Mouse (Mus musculus): ENCODE data around the gene Rnf115. TPM values are rescaled to one million over a fixed set of nuclear protein-coding genes. Genes with fewer than 3 reads are reported as not detected.

Rnf115 gene
- polyA plus RNA-seq, 1 experiment from 2014 or later = 44.6 TPM

GRCm38 (mm10) chr3:96688854-96689253, 38.6 kb upstream of the Rnf115 start:
- Histone ChIP-seq H3K4me2 (ENCODE audit: low read length) (no peak overlapping the region), H3K4me1 (replicated peaks; ENCODE audit: control insufficient read depth, insufficient read depth, low read length) (no peaks in the 10 kb centered on the region), H3K27me3 (replicated peaks; ENCODE audit: control insufficient read depth, insufficient read depth, low read length) (0 out of 2 replicates have a peak, but pooled peaks cover 14% of the 10 kb centered on the region), H3K4me3 (ENCODE audit: low read depth, low read length) (no peak overlapping the region), H3K27ac (ENCODE audit: low read depth) (no peak overlapping the region), H3K36me3 (ENCODE audit: control insufficient read depth, insufficient read depth, low read length) (no peaks in the 10 kb centered on the region), H3K9me3 (ENCODE audit: control insufficient read depth, low read length) (no peaks in the 10 kb centered on the region), H3K9ac (ENCODE audit: low read length) (no peak overlapping the region)
- ATAC-seq (replicated peaks; ENCODE audit: low FRiP score, low TSS enrichment, low read depth) (no peak), DNase-seq (ENCODE audit: low spot score) (no peak)
- WGBS = 83% methylated on average over 11 of the region's 11 CpGs

GRCm38 (mm10) chr3:96690298-96690697, 37.2 kb upstream of the Rnf115 start:
- 44% methylated on average over 3 of the region's 3 CpGs for WGBS
- Histone ChIP-seq H3K4me1 (replicated peaks; ENCODE audit: control insufficient read depth, insufficient read depth, low read length) (no peaks in the 10 kb centered on the region), H3K27me3 (replicated peaks; ENCODE audit: control insufficient read depth, insufficient read depth, low read length) (0 out of 2 replicates have a peak, but pooled peaks cover 7% of the 10 kb centered on the region), H3K9ac (ENCODE audit: low read length) (no peak overlapping the region), H3K4me3 (ENCODE audit: low read depth, low read length) (no peak overlapping the region), H3K27ac (ENCODE audit: low read depth) (no peak overlapping the region), H3K4me2 (ENCODE audit: low read length) (no peak overlapping the region), H3K9me3 (ENCODE audit: control insufficient read depth, low read length) (no peaks in the 10 kb centered on the region), H3K36me3 (ENCODE audit: control insufficient read depth, insufficient read depth, low read length) (no peaks in the 10 kb centered on the region)
- ATAC-seq (replicated peaks; ENCODE audit: low FRiP score, low TSS enrichment, low read depth) (no peak), DNase-seq (ENCODE audit: low spot score) (no peak)

GRCm38 (mm10) chr3:96692506-96692905, 35.0 kb upstream of the Rnf115 start:
- no peaks in the 10 kb centered on the region for H3K27me3 ChIP-seq (replicated peaks; ENCODE audit: control insufficient read depth, insufficient read depth, low read length)
- no peaks in the 10 kb centered on the region for H3K9me3 ChIP-seq (ENCODE audit: control insufficient read depth, low read length)
- no peak overlapping the region for H3K4me2 ChIP-seq (ENCODE audit: low read length)
- H3K36me3 ChIP-seq (ENCODE audit: control insufficient read depth, insufficient read depth, low read length) = no peaks in the 10 kb centered on the region
- no peak for ATAC-seq (replicated peaks; ENCODE audit: low FRiP score, low TSS enrichment, low read depth)
- H3K4me3 ChIP-seq (ENCODE audit: low read depth, low read length) = no peak overlapping the region
- peaks cover under 1% of the 10 kb centered on the region; the same call in 1 of the 2 replicates for H3K4me1 ChIP-seq (replicated peaks; ENCODE audit: control insufficient read depth, insufficient read depth, low read length)
- no peak overlapping the region for H3K9ac ChIP-seq (ENCODE audit: low read length)
- DNase-seq (ENCODE audit: low spot score) = no peak
- WGBS = 16% methylated on average over 3 of the region's 3 CpGs
- no peak overlapping the region for H3K27ac ChIP-seq (ENCODE audit: low read depth)

GRCm38 (mm10) chr3:96693579-96693978, 33.9 kb upstream of the Rnf115 start:
- ATAC-seq (replicated peaks; ENCODE audit: low FRiP score, low TSS enrichment, low read depth) (no peak), DNase-seq (ENCODE audit: low spot score) (no peak)
- no peak overlapping the region for H3K9ac ChIP-seq (ENCODE audit: low read length)
- H3K27me3 ChIP-seq (replicated peaks; ENCODE audit: control insufficient read depth, insufficient read depth, low read length) = no peaks in the 10 kb centered on the region
- H3K9me3 ChIP-seq (ENCODE audit: control insufficient read depth, low read length) = no peaks in the 10 kb centered on the region
- WGBS = 87% methylated on average over 1 of the region's 1 CpGs
- no peaks in the 10 kb centered on the region for H3K36me3 ChIP-seq (ENCODE audit: control insufficient read depth, insufficient read depth, low read length)
- no peak overlapping the region for H3K4me2 ChIP-seq (ENCODE audit: low read length)
- H3K4me3 ChIP-seq (ENCODE audit: low read depth, low read length) = no peak overlapping the region
- no peak overlapping the region for H3K27ac ChIP-seq (ENCODE audit: low read depth)
- H3K4me1 ChIP-seq (replicated peaks; ENCODE audit: control insufficient read depth, insufficient read depth, low read length) = peaks cover 7% of the 10 kb centered on the region; the same call in 1 of the 2 replicates

GRCm38 (mm10) chr3:96696198-96696765, 31.2 kb upstream of the Rnf115 start, which contains the start of gene Pias3:
Pias3 (plus strand) TSS chr3:96696384.
- no peaks in the 10 kb centered on the region for H3K9me3 ChIP-seq (ENCODE audit: control insufficient read depth, low read length)
- peaks cover 20% of the 10 kb centered on the region for H3K36me3 ChIP-seq (ENCODE audit: control insufficient read depth, insufficient read depth, low read length)
- under 1% methylated on average over 34 of the region's 35 CpGs for WGBS
- peak within 1 kb of the TSS; percentile 83 for H3K4me3 ChIP-seq (ENCODE audit: low read depth, low read length)
- ATAC-seq (replicated peaks; ENCODE audit: low FRiP score, low TSS enrichment, low read depth) = peak; percentile 81
- no peak for DNase-seq (ENCODE audit: low spot score)
- peak within 1 kb of the TSS; percentile 70 for H3K4me2 ChIP-seq (ENCODE audit: low read length)
- H3K27me3 ChIP-seq (replicated peaks; ENCODE audit: control insufficient read depth, insufficient read depth, low read length) = no peaks in the 10 kb centered on the region
- H3K27ac ChIP-seq (ENCODE audit: low read depth) = peak within 1 kb of the TSS; percentile 91
- H3K9ac ChIP-seq (ENCODE audit: low read length) = peak within 1 kb of the TSS; percentile 69
- H3K4me1 ChIP-seq (replicated peaks; ENCODE audit: control insufficient read depth, insufficient read depth, low read length) = peaks cover 10% of the 10 kb centered on the region; the same call in 1 of the 2 replicates

- peaks cover 10% of the 10 kb centered on the region; the same call in 1 of the 2 replicates for H3K4me1 ChIP-seq (replicated peaks; ENCODE audit: control insufficient read depth, insufficient read depth, low read length)
- ATAC-seq (replicated peaks; ENCODE audit: low FRiP score, low TSS enrichment, low read depth) (peak; percentile 94), DNase-seq (ENCODE audit: low spot score) (peak; percentile 98)
- H3K4me2 ChIP-seq (ENCODE audit: low read length) = peak overlapping the region; percentile 70
- peaks cover 27% of the 10 kb centered on the region for H3K36me3 ChIP-seq (ENCODE audit: control insufficient read depth, insufficient read depth, low read length)
- no peaks in the 10 kb centered on the region for H3K9me3 ChIP-seq (ENCODE audit: control insufficient read depth, low read length)
- peak overlapping the region; percentile 91 for H3K27ac ChIP-seq (ENCODE audit: low read depth)
- WGBS = under 1% methylated on average over 84 of the region's 85 CpGs
- H3K9ac ChIP-seq (ENCODE audit: low read length) = peak overlapping the region; percentile 69
- no peaks in the 10 kb centered on the region for H3K27me3 ChIP-seq (replicated peaks; ENCODE audit: control insufficient read depth, insufficient read depth, low read length)
- peak overlapping the region; percentile 83 for H3K4me3 ChIP-seq (ENCODE audit: low read depth, low read length)
Observed at GRCm38 (mm10) chr3:96696766-96697732, 30.4 kb upstream of the Rnf115 start.

GRCm38 (mm10) chr3:96698993-96699690, 28.3 kb upstream of the Rnf115 start:
- Histone ChIP-seq H3K9me3 (ENCODE audit: control insufficient read depth, low read length) (no peaks in the 10 kb centered on the region), H3K4me1 (replicated peaks; ENCODE audit: control insufficient read depth, insufficient read depth, low read length) (peaks cover 10% of the 10 kb centered on the region; the same call in 1 of the 2 replicates), H3K27me3 (replicated peaks; ENCODE audit: control insufficient read depth, insufficient read depth, low read length) (no peaks in the 10 kb centered on the region), H3K4me3 (ENCODE audit: low read depth, low read length) (no peak overlapping the region), H3K27ac (ENCODE audit: low read depth) (no peak overlapping the region), H3K9ac (ENCODE audit: low read length) (no peak overlapping the region), H3K36me3 (ENCODE audit: control insufficient read depth, insufficient read depth, low read length) (peaks cover 48% of the 10 kb centered on the region), H3K4me2 (ENCODE audit: low read length) (no peak overlapping the region)
- no peak for ATAC-seq (replicated peaks; ENCODE audit: low FRiP score, low TSS enrichment, low read depth)
- DNase-seq (ENCODE audit: low spot score) = no peak
- 48% methylated on average over 19 of the region's 19 CpGs for whole genome bisulfite sequencing

GRCm38 (mm10) chr3:96700376-96700775, 27.1 kb upstream of the Rnf115 start:
- no peaks in the 10 kb centered on the region for H3K27me3 ChIP-seq (replicated peaks; ENCODE audit: control insufficient read depth, insufficient read depth, low read length)
- H3K9me3 ChIP-seq (ENCODE audit: control insufficient read depth, low read length) = no peaks in the 10 kb centered on the region
- H3K4me1 ChIP-seq (replicated peaks; ENCODE audit: control insufficient read depth, insufficient read depth, low read length) = peaks cover 10% of the 10 kb centered on the region; the same call in 1 of the 2 replicates
- no peak overlapping the region for H3K27ac ChIP-seq (ENCODE audit: low read depth)
- peaks cover 58% of the 10 kb centered on the region for H3K36me3 ChIP-seq (ENCODE audit: control insufficient read depth, insufficient read depth, low read length)
- ATAC-seq (replicated peaks; ENCODE audit: low FRiP score, low TSS enrichment, low read depth) (no peak), DNase-seq (ENCODE audit: low spot score) (no peak)
- no peak overlapping the region for H3K4me3 ChIP-seq (ENCODE audit: low read depth, low read length)
- no peak overlapping the region for H3K9ac ChIP-seq (ENCODE audit: low read length)
- WGBS = 68% methylated on average over 7 of the region's 7 CpGs
- H3K4me2 ChIP-seq (ENCODE audit: low read length) = no peak overlapping the region
